Mouse (Mus musculus): ENCODE results near the gene Gm29289. TPM values are rescaled to one million over a fixed set of nuclear protein-coding genes. Genes with fewer than 3 reads are reported as not detected.
"Not testable (repeated sequence)": the region's sequence is repeated elsewhere in the genome, so short reads cannot be mapped to it uniquely, and the experiment has no call there.

Gm29289 gene
- not detected in 2 replicates for polyA plus RNA-seq (2014; fragmentation: Nextera tagmentation; extraction: Ambion mirVana)

DNA sequence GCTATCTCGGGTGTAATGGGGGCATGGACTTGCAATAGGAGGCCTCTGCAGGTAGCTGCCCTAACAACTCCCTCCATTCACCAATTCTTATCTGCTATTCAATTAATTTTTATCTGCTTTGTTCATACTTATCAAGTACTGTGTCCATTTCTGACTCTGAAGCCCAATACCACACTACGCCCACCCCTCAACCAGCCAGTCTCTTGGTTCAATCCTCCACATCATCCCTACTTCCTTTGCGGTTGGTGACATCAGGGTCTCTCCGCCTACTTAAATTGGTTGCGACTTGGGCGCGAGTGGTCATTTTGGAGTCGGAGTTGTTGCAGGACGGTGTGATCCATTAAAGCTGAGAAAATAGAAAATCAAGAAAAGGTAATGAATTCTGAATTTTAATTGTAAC lies at the start of gene Gm29289:
Gm29289 (plus strand) TSS at position 301 of the 400 bp plus-strand sequence.
- H3K27me3 ChIP-seq (ENCODE audit: control insufficient read depth, insufficient read depth, low read length); H3K9me3 ChIP-seq (ENCODE audit: control insufficient read depth, low read length); H3K4me2 ChIP-seq (ENCODE audit: low read depth); DNase-seq (ENCODE audit: low spot score); H3K9ac ChIP-seq (ENCODE audit: low read length); ATAC-seq (ENCODE audit: insufficient read depth, low FRiP score, low TSS enrichment); H3K4me1 ChIP-seq (ENCODE audit: control insufficient read depth, insufficient read depth, low read length); H3K4me3 ChIP-seq (ENCODE audit: low read depth, low read length); H3K36me3 ChIP-seq (ENCODE audit: control insufficient read depth, insufficient read depth, low read length); H3K27ac ChIP-seq (ENCODE audit: low read depth, low read length): not testable (repeated sequence)
- no CpG with 5 or more reads among the region's 9 CpGs for WGBS

GRCm38 (mm10) chrY:2900689-2901088 lies 31.7 kb upstream of the Gm29289 start, which contains the start of gene Gm10352:
Gene Gm10352, plus strand, starts transcription at chrY:2900989.
- not testable (repeated sequence) for DNase-seq (ENCODE audit: low spot score); ATAC-seq (ENCODE audit: insufficient read depth, low FRiP score, low TSS enrichment); H3K36me3 ChIP-seq (ENCODE audit: control insufficient read depth, insufficient read depth, low read length); H3K9ac ChIP-seq (ENCODE audit: low read length); H3K4me2 ChIP-seq (ENCODE audit: low read depth); H3K27ac ChIP-seq (ENCODE audit: low read depth, low read length); H3K9me3 ChIP-seq (ENCODE audit: control insufficient read depth, low read length); H3K4me1 ChIP-seq (ENCODE audit: control insufficient read depth, insufficient read depth, low read length); H3K4me3 ChIP-seq (ENCODE audit: low read depth, low read length); H3K27me3 ChIP-seq (ENCODE audit: control insufficient read depth, insufficient read depth, low read length)
- no CpG with 5 or more reads among the region's 9 CpGs for WGBS

Other genes with a start within 250 kb of the Gm29289 start
- not detected in 2 replicates for gene H2al2b, start 211.9 kb upstream of the Gm29289 start, polyA plus RNA-seq (2014; fragmentation: Nextera tagmentation; extraction: Ambion mirVana)
- gene Gm4064, start 136.4 kb upstream of the Gm29289 start, polyA plus RNA-seq (2014; fragmentation: Nextera tagmentation; extraction: Ambion mirVana): not detected in 2 replicates
- not detected in 2 replicates for gene Rbmy, start 101.9 kb upstream of the Gm29289 start, polyA plus RNA-seq (2014; fragmentation: Nextera tagmentation; extraction: Ambion mirVana)
- not detected in 2 replicates for gene Gm10256, start 101.9 kb upstream of the Gm29289 start, polyA plus RNA-seq (2014; fragmentation: Nextera tagmentation; extraction: Ambion mirVana)
- not detected in 2 replicates for gene Gm10352, start 31.6 kb upstream of the Gm29289 start, polyA plus RNA-seq (2014; fragmentation: Nextera tagmentation; extraction: Ambion mirVana)